Mouse (Mus musculus): ENCODE data around the gene Svopl.

Gene Svopl

GRCm38 (mm10) chr6:38046838-38047237, at the start of gene Svopl:
Svopl (minus strand) TSS chr6:38046996.
- no peak for DNase-seq (ENCODE audit: low spot score in 2 of 2)

DNA sequence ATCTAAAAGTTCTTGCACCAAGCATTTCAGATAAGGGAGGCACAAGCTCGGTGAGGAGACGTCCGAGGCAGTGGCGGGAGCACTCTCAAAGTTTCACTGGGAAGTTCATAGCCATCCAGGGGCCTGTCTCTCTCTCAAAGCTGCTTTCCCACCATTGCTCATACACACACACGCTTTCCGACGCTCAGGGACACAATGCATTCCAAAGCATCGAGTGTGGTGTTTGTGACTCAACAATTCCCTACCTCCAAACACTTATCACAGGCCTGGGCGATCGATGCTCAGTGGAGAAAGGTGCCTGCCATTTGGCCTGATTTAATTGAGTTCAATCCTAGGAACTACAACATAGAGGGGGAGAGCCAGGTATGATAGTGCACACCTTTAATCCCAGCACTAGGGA, 47.9 kb upstream of the Svopl start:
- DNase-seq (ENCODE audit: low spot score in 2 of 2): no peak

DNA sequence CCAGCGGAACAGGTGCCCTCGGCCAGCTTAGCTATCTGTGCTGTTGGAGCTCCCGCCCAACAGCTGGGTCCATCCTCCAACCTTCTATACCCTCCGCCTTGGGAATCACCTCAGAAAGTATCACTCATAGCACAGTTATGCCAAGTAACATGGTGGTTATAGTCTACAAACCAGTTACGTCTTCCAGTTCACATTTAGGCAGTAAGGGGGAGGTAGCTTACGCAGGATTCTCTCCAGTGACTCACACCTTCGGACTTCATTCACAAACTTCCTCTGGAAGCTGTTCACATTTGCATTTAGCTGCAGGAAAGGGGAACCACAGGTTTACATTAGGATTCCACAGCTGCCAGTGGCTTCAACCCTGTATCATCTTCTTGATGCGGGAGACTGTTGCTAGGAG, 45.7 kb upstream of the Svopl start:
- DNase-seq (ENCODE audit: low spot score in 2 of 2): no peak

DNA sequence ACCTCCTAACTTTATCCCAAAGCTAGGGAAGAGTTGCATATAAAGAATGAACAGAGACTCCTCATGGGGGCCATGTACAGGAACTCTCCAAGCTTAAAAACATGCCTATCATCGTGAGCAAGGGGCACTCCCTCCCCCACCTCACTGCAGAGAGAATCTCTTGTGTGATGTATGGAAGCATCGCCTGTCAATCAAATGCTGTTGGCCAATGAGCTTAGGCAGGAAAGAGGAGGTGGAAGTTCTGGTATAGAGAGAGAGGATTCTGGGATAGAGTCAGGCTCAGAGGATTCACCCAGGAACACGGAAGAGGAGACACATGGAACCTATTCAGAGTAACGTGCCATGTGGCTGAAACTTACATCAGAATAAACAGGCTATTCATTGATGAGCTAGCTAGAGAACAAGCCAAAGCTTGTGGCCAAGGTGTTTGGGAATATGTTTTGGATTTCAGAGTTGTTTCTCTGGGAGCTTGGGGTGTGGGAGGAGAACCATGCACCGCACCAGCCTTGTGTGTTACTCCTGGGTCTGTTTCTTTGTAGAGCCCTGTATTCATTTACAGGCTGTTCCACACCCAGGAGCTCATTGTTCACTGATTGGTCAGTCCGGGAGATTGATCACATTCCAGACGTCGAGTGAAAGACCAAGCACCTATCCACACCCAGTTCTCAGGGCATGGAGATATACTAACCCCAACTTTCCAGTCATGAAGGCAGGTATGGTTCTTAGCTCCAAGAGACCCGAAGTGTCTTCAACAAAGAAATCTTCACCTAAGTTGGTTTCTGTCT, 40.6 kb upstream of the Svopl start:
- no peak for DNase-seq (ENCODE audit: low spot score in 2 of 2)

- DNase-seq (ENCODE audit: low spot score in 2 of 2): no peak
Measured at GRCm38 (mm10) chr6:38083204-38083603, 36.4 kb upstream of the Svopl start.

- DNase-seq (ENCODE audit: low spot score in 2 of 2): no peak
Measured at GRCm38 (mm10) chr6:38081727-38082341, 35.0 kb upstream of the Svopl start.

- no peak for DNase-seq (ENCODE audit: low spot score in 2 of 2)
Measured at GRCm38 (mm10) chr6:38080364-38080763, 33.6 kb upstream of the Svopl start.

GRCm38 (mm10) chr6:38073592-38073991, 26.8 kb upstream of the Svopl start:
- DNase-seq (ENCODE audit: low spot score in 2 of 2): no peak

DNA sequence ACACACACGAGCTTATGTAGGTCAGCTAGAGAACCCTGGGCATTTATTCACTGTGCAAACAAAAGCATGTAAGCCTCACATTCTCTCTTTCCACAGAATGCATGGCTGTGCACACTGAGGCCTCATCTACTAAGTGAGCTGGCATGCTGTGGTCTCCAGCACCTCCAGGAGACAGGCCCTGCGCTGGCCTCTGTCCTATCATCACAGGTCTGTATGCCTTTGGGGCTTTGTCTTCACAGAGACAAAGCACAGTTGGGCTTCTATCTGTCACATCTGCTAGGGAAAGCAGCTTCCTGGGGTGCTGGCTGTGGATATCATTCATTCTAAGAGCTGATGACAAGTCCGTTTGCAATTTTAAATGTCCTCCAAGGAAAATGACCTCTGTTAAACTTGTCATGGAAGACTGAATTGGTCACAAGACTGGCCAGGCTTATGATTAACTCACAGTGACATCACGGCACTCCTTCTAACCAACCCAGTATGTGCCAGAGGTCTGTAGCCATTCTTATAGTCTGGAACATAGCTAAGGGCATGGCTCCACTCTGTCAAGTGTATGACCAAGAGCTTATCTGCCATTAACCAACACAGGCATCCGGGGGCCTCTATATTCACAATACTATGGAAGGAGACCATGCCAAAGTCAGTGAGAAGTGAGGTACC, 25.5 kb upstream of the Svopl start:
- DNase-seq (ENCODE audit: low spot score in 2 of 2): no peak

DNA sequence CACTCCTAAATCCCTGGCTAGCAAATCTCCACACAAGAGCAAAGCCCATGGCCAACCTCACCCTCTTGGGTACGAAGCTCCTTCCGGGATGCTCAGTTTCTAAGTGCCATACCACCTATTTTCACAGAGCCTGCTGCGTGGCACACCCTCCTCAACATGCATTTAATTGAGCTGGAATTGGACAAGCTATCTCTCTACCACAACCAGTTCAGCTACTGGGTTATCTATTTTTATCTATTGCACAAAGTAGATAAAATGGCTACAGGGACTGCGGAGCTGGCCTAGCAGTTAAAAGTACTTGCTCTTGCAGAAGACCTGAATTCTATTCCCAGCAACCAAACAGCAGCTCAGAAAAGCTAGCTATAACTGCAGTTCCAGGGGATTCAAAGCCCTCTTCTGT, 24.5 kb upstream of the Svopl start:
- no peak for DNase-seq (ENCODE audit: low spot score in 2 of 2)

DNA sequence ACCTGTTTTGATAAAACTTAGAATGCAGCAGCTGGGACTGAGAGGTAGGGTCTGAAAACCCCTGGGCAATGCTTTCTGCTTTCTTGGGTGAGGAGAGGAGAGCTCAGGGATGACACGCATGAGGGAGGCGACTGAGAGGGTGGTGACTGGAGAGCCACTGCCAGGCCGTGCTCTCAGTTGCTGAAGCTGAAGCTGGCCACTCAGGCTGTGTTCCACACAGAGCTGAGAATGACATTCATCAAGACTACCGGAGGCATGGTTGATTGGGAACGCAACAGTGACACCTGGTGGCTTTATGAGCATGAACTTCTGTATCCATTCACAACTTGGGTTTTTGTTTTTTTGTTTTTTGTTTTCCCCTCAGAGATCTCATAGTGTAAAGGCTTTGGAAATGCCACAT, 19.4 kb upstream of the Svopl start:
- DNase-seq (ENCODE audit: low spot score in 2 of 2): peak; percentile 23 to 26

GRCm38 (mm10) chr6:38065501-38066122, 18.8 kb upstream of the Svopl start:
- DNase-seq (ENCODE audit: low spot score in 2 of 2): peak; percentile 13 to 30

DNA sequence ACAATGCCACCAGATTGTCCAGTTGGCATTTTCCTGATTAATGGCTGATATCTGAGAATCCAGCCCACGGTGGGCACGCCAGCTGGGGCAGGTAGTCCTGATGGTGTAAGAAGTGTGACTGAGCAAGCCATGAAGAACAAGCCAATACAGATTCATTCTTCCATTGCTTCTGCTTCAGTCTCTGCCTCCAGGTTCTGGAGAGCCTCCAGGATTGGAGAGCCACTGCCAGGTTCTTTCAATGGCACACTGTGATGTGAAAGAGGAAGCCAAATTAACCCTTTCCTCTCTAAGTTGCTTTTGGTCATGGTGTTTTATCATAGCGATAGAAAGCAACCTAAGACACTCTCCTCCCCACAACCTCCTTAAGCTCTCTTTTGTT, 18.3 kb upstream of the Svopl start:
- DNase-seq (ENCODE audit: low spot score in 2 of 2): peak; percentile 10 to 12

- no peak for DNase-seq (ENCODE audit: low spot score in 2 of 2)
Measured at GRCm38 (mm10) chr6:38064621-38065020, 17.8 kb upstream of the Svopl start.

- DNase-seq (ENCODE audit: low spot score in 2 of 2): no peak
Measured at GRCm38 (mm10) chr6:38058805-38059204, 12.0 kb upstream of the Svopl start.

GRCm38 (mm10) chr6:38055471-38056330, 8.9 kb upstream of the Svopl start:
- no peak for DNase-seq (ENCODE audit: low spot score in 2 of 2)

DNA sequence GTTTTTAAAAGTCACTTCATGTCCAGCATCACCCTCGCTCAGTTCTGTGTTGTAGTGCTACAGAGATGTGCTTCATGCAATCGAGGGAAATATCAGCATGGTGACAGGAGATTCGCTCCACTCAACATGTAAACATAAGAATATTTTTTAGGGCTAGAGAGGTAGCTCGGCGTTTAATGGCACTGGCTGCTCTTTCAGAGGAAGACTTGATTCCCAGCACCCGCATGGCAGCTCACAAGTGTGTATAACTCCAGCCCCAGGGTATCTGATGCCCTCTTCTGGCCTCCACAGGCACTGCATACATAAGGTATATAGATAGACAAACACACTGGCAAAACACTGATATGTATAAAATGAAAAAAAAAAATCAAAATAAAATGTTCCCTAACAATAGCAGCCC, 2.8 kb upstream of the Svopl start:
- DNase-seq (ENCODE audit: low spot score in 2 of 2): no peak

DNA sequence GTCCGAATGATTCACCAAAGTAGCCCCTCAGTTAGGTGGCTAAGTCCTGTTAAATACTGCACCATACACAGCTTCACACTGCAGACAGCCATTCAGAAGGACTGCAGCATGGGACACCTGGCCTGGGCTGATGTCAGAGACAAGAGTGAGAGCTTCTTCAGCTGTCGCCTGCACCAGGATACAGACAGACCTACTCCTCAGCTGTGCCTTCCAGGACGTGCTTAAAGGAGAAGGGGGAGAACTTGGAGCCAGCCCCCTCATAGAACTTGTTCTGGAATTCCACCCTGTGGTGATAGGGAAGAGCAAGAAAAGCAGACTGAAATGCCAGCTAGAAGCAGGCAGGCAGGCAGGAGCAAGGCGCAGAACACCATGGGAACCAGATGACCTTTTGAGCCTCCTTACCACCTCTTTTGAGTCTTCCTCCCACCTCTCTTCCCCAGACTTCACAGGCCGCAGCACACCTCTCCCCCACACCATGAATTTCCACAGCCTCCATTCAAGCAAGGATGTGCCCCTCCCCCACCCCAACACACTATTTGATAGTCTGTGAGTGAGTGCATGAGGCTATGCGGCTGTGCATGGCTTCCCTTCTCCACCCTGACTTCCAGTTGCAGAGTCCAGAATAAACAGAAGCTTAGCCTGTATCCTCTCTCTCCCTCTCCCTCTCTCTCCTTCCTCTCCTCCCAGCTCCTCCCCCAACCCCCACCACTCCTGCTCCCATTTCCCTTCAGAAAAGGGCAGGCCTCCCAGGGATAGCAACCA, 2.2 kb upstream of the Svopl start:
- DNase-seq (ENCODE audit: low spot score in 2 of 2): no peak

DNA sequence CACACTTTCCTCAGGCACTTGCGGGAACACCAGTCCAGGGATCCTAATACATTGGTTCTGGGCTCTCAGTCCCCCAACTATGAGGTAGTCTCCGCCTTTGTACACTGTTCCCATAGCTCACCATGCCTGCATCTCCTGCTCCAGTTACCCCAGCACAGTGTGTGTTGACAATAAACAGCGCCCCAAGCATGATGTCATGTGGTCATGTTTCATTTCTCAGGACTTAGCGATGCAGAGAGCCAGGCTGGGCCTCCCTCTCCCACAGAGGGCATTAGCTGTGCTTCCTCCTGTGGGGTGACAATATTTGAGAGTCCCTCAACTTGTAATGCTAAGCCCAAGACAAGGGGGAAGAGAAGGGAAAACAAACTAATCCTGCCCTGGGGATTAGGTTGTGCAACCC, 1.2 kb upstream of the Svopl start:
- no peak for DNase-seq (ENCODE audit: low spot score in 2 of 2)

DNA sequence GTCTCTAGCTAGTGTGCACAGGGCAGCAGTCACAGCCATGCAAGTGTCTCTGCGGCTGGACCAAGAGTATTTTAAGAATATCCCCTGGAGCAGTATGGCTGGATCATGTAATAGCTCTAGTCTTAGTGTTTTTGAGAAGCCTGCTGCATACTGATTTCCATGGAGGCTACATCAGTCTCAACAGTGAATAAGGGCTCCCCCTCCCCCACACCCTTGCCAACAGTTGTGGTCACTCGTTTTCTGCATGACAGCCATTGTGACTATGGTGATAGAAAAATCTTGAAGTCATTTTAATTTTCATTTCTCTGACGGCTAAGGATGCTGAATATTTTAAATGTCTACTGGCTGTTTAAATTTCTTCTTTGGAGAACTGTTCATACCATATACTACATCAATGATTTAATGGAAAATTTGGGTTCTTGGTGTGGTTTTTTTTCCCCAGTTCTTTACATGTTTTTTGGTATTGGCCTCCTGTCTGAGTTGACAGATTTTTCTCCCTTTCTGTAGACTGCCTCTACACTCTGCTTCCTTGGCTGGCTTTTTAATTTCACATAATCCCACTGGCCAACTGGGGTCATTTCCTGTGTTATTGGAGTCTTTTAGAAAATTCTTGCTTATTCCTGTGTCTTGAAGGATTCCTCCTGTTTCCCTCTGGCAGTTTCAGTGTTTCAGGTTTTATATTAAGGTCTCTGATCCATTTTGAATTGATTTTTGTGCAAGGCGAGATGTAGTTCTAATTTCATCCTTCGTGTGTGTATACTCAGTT, 13.8 kb downstream of the Svopl start:
- DNase-seq (ENCODE audit: low spot score in 2 of 2): no peak
